ENCODE assay signal across 9 mouse cellular contexts in genomic region chr13:48464170-48464569, GRCm38 (mm10). TPM values are rescaled to one million over a fixed set of nuclear protein-coding genes. Genes with fewer than 3 reads are reported as not detected.
DNase-seq lines count a peak whose midpoint lies in the region; ATAC-seq and TF ChIP-seq lines count a peak whose summit lies in the region.
"Had no signal": no experiment of that assay in that cellular context is flagged by ENCODE, and none has a peak within 500 bp of the region (broad histone marks: within the 10 kb centered on the region; RNA-seq: fewer than 3 reads in every experiment).

No protein-coding gene starts in this region.

- ATAC-seq in activated CD4-positive, CD25-positive, alpha-beta regulatory T cell, adult 4 months: no peak

- H3K4me1 ChIP-seq in bone marrow, adult 2 months (ENCODE audit: control insufficient read depth, insufficient read depth, low read length): no peaks in the 10 kb centered on the region
- H3K4me1 ChIP-seq: liver, embryonic 15.5 days had no signal

- peak; percentile 58 for DNase-seq in MEL-GATA-1-ER (ENCODE audit: extremely low read depth, low read depth)
- peak; percentile 35 for DNase-seq in fibroblast of lung, adult 2 months (ENCODE audit: low read depth)
- DNase-seq in heart, postnatal 10 days: peak; percentile 76 to 87
- DNase-seq in layer of hippocampus, adult 9-11 months: peak; percentile 49
- peak; percentile 28 to 75 for DNase-seq in lung, postnatal 4 days
- DNase-seq in right cerebral cortex, adult 18-20 months: peak; percentile 76

- H3K4me3 ChIP-seq in bone marrow, adult 2 months (replicated peaks; ENCODE audit: control insufficient read depth, low read depth, low read length): no peak overlapping the region
- H3K4me3 ChIP-seq: liver, embryonic 15.5 days had no signal

- H3K27ac ChIP-seq in bone marrow, adult 2 months (ENCODE audit: control insufficient read depth, insufficient read depth, low read depth, low read length, poor library complexity): no peak overlapping the region
- H3K27ac ChIP-seq: liver, embryonic 15.5 days had no signal

- WGBS in bone marrow, adult 2 months: 10% methylated on average over 4 of the region's 4 CpGs

- TF ChIP-seq CTCF in bone marrow, adult 2 months (IDR thresholded peaks at IDR 0.05; ENCODE audit: control insufficient read depth, insufficient read depth, low read length): peak; percentile 52

- intact Hi-C loops in heart, postnatal 10 days (cut with DNase I): loop anchor here (1.0 to 10.0 kb wide), 5 partner anchors 192 to 1163 kb away; no protein-coding TSS in a partner anchor

- TF ChIP-seq POLR2A in bone marrow, adult 2 months (IDR thresholded peaks at IDR 0.05; ENCODE audit: borderline replicate concordance, control insufficient read depth, low read depth, low read length): no peak

RNA-seq across cellular contexts. Expression of gene Zfp169, which starts 49.1 kb away (rescaled TPM):
- 1.4 and 3.3 TPM in 2 replicates for polyA plus RNA-seq in bone marrow, adult 2 months (2011; ENCODE audit: insufficient read depth, insufficient read length, low replicate concordance, missing spikeins)
- 1 to 10 TPM; 5.1 to 6.7 TPM for total RNA-seq in heart, postnatal 10 days (2021)
- 10 to 100 TPM; 11.4 to 14.6 TPM for polyA plus RNA-seq in activated CD4-positive, CD25-positive, alpha-beta regulatory T cell, adult 4 months (2017; shearing (Covaris generic))

RNA-seq across cellular contexts. Expression of gene A830005F24Rik, which starts 49.2 kb away (rescaled TPM):
- polyA plus RNA-seq in bone marrow, adult 2 months (2011; ENCODE audit: insufficient read depth, insufficient read length, low replicate concordance, missing spikeins): not detected in 2 replicates
- not detected for total RNA-seq in heart, postnatal 10 days (2021)
- polyA plus RNA-seq in activated CD4-positive, CD25-positive, alpha-beta regulatory T cell, adult 4 months (2017; shearing (Covaris generic)): 1 to 10 TPM; 6.5 to 6.8 TPM
